Mouse (Mus musculus): Measurements from ENCODE around the gene Strip1. TPM values are rescaled to one million over a fixed set of nuclear protein-coding genes. Genes with fewer than 3 reads are reported as not detected.

Gene Strip1
- total RNA-seq (2023) = 10 to 100 TPM; 41.5 to 42.1 TPM

GRCm38 (mm10) chr3:107631523-107631958 is at the start of gene Strip1:
Strip1 (minus strand) TSS chr3:107631694.

DNA sequence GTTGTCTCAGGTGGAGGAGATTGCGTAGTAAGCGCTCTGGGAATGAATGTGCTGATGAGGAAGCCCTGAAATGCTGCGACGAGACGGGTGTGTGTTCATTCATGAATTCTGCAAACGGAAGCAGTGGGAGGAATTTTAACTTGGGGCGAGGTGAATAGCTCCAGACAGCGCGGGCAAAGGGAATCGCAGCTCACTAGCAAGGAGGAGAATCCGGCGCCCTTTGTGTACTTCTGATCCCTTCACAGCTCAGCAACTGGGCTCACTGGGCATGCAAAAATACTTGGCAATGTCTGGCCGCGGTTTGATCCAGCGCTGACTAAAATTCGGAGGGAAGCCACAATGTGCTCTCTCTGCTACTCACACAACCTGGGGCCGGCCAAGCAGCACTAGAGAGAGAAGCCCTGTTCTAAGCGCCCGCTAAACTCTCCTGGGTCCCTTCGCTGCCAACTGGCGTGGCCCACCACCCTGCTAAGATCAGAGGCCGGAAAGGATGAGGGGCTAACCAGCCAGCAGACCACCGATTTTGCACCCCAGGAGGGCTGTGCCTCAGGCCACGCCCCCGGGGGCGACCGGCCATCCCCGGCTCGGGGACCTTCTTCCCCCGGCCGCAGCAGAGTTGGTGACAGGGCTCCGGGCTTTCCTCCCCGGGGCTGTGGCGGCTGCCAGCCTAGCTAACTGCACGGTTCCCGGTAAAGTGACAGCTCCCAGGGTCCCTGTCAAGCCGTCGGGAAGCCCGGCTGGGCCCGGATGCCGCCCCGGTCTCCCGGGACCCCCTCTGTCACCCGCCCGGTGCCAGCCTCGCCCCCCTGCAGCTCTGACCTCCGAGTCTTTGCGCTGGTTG is 592 bp downstream of the Strip1 start, which contains the start of gene Gm10961:
TSS of gene Gm10961 (plus strand) at position 641 of the 841 bp plus-strand sequence.

DNA sequence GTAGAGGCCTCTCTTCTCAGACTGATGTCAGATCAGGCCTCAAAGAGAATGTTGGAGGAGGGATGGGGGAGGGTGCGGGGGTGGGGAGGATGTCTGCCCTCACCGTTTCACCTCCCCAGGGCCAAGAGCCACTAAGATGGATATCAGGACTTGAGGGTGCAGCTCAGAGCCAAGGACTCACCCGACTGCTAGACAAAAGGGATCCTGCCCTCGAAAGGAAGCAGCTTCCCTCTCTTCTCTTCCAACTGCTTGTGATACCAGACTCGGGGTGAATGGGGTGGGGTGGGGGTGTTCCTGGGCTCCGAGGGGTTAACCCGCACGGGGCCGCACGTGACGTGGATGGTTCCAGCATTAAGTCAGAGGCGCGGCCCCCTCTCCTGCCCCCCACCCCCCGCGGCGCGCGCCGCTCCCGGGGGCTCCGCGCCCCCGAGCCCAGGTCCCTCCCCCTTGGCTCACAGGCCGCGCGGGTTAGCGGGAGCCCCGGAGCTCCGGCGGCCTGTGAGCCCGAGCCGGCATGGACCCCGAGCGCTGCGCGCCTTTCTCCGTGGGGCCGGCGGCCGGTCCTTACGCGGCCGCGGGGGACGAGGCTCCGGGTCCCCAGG is 36.7 kb downstream of the Strip1 start, which contains the start of gene Alx3:
TSS of gene Alx3 (plus strand) at position 370 of the 602 bp plus-strand sequence.

Other genes starting within 250 kb of the Strip1 start
- not detected for gene Kcnc4, start 172.1 kb downstream of the Strip1 start, total RNA-seq (2023)
- gene Slc6a17, start 113.7 kb downstream of the Strip1 start, total RNA-seq (2023) = not detected
- gene Ubl4b, start 76.6 kb downstream of the Strip1 start, total RNA-seq (2023) = not detected
- gene Alx3, start 36.7 kb downstream of the Strip1 start, total RNA-seq (2023) = not detected
- gene Gm10961, start 372 bp downstream of the Strip1 start, total RNA-seq (2023) = not detected
- gene Ahcyl1, start 64.9 kb upstream of the Strip1 start, total RNA-seq (2023) = 10 to 100 TPM; 37.3 to 44.8 TPM
- gene Csf1, start 128.8 kb upstream of the Strip1 start, total RNA-seq (2023) = 10 to 100 TPM; 34.4 to 38.2 TPM
- not detected for gene Eps8l3, start 245.5 kb upstream of the Strip1 start, total RNA-seq (2023)